Mouse (Mus musculus) spleen, postnatal 14 days (tissue): ENCODE measurements around the gene Sept10.
A peak's percentile ranks its signal among the peaks of the same experiment; 100 is the strongest.

Experiments used
- DNase-seq, 2 experiments: peaks; one replicate each; pipeline ENCODE4 v3.0.0; 2021 to 2022; ENCODE audit warnings: low spot score in 2 of 2

The Sept10 gene

DNA sequence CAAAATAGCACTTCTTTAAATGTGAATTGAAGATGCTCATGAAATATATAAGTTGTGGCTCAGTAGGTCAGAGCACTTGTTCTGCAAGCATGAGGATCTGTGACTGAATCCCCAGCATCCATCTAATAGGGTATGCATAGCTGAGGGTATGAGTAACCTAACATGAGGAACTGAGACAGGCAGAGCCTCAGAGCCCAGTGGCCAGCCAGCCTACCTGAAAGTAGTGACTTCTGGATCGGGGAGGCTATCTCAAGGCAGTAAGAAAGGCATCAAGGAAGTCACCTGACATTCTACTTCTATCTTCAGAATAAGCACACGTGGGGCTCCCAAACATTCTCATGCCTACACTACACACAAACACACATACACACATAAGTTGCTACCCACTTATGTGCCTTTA is 3.5 kb upstream of the Sept10 start:
- no peak for DNase-seq

DNA sequence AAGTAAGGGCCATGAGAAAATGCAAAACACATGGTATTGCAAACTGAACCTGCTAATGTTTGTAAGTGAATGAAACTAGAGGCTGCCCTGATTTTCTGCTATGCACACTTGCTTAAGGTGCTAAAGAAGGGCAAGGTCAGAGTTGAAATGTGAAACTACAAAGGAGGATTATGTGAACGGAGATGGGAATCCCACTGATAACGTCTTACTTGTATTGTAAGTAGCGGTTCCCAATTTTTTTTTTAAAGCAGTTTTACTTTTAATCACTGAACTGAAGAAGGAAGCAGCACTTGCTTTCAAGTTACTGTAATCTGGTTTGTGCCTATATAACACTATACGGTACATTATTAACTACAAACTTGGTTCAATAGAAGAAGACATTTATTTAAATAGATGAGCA is 2.2 kb upstream of the Sept10 start:
- DNase-seq: no peak

DNA sequence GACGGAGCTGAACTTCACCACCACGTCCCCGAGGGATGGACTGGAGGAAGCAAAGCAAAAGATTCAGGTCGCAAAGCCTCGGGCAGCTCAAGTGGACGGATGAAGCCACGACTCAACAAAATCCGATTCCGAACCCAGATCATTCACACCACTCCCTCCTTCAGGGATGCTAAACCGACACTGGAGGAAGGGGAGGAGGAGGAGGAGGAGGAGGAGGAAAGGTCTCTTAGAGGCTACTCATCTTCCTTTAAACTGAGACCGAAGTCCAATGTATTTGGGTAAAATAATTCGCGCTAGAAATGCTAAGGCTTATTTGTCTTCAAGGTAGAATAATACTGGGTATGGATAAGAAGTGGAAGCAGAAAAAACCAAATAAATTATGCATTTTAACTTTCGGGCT is 1.7 kb upstream of the Sept10 start:
- DNase-seq: no peak

DNA sequence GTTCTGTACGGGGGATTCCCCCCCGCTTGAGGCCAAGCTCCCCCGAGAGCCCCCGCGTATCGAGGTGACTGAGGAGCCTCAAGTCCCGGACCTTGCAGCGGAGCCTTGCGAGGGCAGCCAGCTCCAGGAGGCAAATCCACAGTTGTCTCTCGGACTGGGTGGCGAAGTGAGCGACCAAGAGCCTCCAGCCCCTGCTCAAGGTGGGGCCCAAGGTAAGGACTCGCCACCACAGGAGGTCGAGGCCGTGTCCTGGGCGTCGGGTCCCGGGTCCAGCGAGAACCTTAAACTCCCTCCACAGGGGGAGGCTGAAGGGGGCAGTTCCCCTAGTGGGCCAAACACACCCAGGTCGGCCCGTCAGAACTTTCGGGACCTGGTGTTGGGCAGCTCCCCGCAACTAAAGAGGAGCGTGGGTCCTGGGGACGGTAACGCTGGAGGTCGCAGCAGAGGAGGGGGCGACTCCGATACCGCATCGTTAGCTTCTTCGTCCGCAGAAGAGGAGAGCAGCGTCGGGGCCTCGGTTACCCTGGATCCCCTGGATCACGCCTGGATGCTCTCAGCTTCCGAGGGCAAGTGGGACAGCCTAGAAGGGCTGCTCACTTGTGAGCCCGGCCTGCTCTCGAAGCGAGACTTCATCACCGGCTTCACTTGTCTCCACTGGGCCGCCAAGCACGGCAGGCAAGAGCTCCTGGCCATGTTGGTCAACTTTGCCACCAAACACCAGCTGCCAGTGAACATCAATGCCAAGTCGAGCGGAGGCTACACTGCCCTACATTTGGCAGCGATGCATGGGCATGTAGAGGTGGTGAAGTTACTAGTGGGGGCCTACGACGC is 839 bp upstream of the Sept10 start:
- peak in 1 of 2 experiments; percentile 25 for DNase-seq

DNA sequence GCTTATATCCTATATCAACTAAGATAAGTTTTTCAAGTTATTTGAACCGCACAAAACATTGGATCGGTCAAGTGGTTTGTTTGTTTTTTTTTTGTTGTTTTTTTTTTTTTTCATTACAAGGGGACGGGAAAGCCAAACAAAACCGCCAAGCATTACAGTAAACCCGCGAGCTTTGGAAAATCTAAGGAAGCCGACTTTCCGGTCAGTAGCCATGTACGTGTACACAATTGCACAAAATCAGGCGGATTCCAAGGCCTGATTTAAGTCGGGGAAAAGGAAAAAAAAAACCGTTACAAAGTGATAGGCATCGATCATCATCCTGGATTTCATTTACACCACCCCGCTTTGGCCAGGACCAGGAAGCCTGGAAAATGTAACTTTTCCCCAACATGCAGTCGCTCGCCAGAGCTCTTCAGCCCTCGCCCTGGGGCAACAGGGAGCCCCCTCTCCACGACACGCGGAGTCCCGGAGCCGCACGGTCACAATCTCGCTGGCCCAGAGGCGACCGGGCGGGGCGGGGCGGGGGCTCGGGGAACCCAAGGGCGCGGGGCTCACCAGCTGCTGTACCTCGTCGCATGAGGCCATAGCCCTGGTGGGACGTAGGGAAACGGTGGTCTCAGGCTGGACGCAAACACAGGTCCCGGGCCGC is 699 bp downstream of the Sept10 start:
- no peak for DNase-seq

DNA sequence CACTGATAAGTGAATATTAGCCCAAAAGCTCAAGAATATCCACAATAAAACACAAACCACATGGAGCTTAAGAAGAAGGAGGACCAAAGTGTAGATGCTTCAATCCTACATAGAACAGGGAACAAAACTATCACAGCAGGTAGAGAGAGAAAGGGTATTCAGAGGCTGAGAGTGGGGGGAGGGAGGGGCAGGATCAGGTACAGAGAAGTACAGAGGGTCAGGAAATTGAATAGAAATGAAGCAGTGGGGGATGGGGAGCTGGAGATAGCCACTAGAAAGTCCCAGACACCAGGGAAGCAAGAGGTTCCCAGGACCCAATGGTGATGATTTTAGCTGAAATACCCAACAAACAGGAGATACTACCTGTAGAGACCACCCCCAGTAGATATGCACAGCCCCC is 21.6 kb downstream of the Sept10 start:
- DNase-seq: no peak

DNA sequence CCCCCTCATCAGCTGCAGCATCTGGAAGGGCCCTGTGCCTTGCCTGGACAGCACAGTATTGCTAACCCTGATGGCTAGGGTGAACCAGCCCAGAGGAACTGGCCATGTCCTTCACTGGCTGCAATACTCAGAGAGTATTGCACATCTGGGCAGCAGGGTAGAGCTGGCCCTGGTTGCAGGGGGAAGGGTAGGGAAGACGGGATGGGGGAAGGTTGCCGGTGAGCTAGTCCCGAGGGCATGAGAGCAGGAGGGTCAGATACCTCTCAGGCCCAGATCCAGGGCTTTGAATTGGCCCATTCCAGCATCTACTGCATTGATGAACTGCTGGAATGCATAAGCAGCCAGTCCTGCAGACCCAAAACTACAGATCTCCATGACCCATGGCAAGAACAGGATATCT is 24.9 kb downstream of the Sept10 start:
- DNase-seq: no peak

DNA sequence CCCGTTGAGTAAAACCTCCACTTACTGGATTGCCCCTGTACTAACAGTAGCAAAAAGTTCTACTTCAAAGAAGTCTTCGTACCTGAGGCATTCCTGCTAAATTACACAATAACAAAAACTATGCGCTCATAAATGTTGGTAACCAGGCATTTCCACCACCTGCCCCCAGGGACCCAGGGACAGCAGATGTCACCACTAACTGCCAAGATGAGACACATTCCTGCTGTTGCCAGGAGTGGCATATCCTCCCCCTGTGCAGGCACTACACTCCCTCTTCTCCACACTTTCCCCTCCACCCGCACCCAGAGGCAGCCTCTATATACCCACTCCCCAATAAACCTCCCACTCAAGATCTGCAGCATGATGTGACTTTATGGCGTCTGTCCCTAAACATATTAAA is 26.8 kb downstream of the Sept10 start:
- DNase-seq: no peak

DNA sequence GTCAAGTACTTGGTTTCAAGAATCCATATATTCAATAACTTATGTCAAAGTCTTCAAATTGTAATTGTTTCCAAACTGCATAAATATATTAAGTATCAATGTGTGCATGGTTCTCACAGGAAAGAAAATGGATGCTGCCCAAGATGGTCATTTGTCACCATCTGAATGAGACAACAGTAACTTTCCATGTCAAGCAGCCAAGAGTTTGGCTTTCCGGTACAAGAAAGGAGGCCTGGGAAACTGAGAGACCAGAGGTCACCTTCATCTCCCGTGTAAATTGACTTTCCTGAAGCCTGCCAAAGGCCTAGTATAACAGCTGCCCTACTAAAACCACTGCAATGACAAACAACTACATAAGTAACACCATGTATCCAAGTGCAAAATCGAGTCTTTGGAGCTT is 39.3 kb downstream of the Sept10 start:
- no peak for DNase-seq

DNA sequence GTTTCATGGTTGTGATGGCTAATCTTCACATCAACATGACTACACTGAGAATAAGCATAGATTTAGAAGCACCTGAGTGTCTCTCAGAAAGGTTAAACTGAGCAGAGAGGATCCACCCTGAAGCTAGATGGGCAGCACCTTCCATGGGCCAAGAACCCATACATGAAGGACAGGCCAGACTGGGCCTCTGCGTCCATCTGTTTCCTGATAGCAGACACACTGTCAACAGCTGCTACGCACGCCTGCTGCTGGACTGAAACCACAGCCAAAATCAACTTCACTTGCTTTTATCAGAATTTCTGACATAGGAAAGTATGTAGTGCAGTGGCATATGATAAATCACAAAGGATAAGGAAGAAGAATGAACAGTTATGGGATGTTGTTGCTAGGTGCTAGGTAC is 42.0 kb downstream of the Sept10 start:
- no peak for DNase-seq

DNA sequence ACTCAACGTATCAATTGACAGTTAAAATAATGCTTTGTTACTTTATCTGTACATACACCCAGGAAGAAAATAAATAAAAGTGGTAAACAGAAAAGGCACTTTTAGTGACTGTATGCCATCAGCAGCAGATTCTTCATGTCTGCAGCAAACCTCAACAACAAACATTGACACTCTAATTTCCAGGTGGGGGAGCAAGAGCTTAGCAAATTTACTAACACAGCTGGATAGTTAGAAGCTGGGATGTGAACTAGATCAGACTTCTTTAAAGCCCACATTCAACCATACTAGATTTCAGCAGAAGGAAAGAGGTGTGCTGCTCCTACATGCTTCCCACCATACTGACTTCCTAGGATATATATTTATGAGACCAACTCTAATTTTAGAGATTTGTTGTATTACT is 49.1 kb downstream of the Sept10 start:
- no peak for DNase-seq

DNA sequence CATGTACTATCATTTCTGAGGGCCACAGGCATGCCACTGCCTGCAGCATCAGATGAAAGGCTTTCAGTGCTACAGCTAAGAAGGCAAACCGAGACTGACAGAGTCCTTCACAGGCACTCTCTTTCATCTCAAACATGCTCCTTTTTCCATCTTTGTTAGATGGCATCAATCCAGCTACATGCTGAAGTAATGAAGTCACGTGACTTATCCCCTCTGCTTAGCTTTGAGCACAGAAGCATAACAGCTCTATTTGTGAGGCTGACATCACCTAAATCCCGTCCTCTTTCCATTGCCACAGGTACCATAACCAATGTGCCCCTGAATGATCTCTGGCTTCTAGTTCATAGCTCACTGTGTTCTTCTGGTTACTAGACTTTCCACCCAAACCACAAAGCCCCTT is 50.6 kb downstream of the Sept10 start:
- DNase-seq: no peak

DNA sequence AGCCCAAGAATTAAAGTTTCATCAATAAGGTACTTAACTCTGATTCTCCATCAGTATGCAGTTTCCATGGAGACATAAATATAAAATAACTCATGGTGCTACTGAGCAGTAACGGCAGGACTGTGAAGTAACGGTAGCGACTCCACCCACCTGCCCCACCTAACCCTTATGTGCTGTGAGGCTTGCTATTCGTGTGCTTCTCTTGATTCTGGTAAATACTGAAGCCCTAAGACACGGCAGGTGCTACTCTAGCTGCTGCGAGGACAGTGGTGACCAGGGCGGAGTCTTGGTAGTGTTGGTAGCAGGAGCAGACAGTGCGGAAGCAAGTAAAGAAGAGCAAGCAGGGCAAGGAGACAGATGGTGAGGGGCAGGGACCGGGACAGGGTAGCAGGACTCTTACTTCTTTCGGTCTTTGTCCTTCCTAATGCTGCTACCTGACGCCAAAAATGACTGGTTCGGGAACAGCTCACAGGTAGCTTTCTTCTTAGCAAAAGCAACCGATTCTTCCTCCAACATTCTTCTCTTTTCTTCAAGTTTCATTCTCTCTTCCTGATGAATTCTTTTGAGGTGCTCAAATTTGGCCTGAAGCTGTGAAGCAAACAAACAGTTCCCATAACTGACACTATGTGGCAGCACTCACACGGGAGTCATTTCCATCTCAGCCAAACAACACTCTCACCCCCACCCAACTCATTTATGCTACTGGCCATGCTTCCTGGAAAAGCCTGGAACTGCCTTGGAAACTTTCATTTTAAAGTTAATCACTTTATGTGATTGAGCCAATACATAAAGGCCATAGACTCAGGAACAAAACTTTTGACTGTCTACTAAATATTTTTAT is 55.3 kb downstream of the Sept10 start:
- peak in 1 of 2 experiments; percentile 11 for DNase-seq

DNA sequence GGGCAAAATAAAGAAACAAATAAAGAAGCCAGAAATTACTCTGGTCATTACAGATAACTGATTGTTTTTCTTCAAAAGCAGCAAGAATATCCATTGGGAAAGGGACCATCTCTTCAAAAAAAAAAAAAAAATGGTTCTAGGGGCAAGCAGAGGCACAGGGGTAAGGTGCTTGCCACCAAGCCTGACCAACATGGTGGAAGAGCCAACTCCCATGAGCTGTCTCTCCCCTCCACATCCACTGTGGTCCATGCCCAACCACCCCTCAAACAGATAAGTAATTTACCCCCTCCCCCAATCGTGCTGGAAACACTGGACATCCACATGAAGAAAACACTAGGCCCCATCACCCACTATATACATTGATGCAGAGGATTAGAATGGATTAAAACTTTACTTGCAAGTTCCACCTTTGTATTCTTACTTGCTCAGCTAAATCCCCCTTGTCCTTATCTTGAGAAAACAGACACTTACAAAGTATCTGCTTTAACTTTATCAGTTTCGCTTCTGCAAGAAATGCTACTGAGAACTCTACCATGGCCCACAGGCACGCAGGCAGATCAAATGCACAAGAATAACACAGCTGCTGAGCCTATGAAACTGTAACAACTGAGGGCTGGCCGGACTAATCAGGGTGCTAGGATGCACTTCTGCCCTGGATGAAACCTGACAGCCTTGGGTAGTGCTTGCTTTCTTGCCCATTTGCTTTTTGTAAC is 59.3 kb downstream of the Sept10 start:
- DNase-seq: no peak

DNA sequence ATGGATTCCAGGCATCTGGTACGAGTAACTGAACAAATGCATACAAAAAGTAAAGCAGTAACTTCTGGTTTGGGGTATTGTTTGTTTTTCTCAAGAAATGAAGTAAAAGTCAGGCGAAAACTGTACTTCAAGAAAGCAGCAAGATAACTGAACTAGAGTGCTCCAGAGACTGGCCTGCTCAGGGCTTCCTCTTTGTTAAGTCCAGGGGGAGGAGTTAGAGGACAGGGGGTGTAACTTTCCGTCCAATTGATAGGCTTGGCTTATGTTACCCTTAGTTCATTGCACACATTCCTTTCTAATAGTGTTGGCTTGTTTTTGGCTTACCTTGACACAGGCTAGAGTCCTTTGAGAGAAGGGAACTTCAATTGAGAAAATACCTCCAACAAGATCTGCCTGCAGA is 63.0 kb downstream of the Sept10 start:
- DNase-seq: no peak

DNA sequence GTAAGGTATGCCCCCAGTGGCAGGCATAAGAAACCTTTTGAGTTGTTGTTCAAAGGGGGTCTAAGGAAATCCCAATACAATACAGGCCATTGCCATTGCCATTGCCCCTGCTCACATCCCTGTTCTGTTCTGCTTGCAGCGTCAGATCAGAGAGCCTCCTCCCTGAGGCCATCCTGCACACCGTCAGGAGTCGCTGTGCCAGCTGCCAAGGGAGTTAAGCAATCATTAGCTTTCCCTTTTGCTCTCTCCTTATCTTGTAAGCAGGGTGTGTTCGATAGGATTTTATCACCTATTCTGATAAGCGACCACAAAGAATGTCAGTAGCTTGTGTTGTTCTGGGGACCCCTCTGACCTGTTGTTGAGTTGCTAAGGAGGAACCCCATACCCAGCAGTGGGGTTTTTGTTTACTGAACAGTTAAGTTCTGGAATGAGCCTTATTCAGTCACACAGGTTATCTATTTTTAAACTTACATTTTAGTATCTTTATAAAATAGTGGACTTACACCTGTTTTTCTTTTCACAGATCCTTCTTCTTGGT is 69.0 kb downstream of the Sept10 start:
- DNase-seq: no peak

DNA sequence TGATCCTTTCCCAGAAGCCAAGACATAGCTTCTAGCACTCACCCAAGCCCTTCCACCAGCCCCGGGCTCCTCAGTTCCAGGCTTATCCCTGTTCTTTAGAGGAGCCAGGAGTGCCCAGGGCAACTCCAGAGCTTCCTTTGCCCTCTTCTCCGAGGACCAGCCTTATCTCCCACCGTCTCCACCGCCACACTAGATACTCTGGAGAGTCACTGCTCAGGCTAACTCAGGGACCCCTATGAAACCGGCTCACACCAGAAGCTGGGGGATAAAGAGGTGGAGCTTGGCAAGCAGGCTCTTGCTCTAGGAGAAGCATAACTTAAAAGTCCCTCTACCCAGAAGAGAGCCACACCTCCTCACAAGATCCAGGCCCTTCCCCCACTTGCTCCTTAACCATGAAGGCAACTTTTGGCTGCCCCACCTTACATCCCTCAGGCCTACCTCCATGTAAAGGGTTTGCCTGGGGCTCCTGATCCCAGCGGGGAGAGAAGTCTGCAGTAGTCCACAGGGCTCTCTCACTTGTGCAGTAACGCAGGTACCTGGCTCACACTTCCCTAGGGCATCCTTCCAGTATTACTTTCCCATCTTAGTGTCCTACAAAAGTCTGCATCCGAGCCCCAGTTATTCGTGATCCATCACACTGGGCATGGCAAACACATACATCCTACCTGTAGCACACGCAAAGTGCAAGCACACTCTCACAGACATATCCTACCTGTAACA is 70.5 kb downstream of the Sept10 start:
- no peak for DNase-seq

DNA sequence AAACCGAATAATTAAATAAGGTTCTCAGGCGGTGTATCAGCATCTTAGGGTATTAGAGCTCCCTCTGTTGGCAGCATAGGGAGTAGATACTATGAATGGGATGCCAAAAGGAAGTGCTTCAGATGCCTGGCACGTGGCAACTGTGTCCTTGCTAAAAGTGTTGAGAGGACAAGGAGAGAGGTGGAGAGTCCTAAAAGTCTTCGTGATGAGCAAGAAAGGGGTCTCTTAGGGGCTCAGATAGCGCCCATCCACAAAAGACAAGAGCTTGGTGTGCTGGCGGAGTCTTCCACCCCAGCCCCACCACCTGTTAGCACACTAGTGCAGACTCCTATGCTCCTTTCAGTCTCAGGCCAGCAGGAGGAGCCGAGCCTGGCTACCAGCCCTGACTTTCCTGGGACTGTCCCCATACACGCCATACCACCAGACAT is 71.7 kb downstream of the Sept10 start:
- DNase-seq: no peak

DNA sequence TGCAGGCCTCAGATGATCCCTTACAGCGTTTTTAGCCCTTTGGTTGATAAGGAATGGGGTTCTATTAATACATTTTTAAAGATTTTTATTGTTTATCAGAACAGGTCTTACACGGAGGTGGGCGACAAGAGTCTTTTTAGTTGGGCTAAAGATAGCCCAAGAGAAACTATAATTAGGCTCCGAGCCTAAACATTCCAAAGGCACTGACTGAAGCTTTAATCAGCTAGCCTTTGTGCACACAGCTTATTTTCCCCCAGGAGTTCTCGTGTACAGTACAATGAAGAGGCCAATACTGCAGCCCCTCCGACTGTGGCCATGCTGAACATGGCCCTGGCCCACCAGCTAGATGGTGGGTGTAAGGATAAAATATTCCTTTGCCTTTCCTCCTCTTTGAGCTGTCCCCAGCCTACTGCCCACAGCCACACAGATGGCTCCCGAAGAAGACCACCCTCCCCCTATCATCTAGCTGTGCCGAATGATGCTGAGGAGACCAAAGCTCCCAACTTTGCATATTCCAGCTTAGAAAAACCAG is 88.1 kb downstream of the Sept10 start:
- DNase-seq: no peak

DNA sequence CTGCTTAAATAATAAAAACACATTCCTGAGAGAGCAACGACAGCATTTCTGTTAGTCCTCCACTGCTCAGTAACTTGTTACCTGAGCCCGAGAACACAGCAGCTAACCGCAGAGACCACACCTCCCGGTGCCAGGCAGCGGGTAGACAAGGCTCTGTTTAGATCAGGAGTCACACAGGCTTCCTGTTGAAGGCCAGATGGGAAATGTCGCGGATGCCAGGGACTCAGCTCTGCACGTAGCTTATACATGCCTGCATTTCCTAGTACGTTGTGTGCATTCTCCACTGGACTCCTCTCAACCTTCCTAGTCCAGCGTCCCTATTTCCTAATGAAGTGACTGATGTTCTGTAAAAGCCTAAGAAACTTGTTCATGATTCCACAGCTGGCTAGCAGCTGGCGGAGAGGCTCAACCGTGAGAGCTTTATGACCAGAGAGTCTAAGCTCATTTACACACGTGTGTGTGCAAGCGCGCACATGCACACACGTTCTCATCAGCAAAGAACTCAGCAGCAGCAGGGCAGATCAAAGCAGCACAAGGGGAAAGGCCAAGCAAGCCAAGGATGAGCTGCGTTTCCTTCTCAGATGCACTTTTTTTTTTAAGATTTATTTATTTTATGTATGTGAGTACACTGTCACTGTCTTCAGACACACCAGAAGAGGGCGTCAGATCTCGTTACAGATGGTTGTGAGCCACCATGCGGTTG is 89.6 kb downstream of the Sept10 start:
- DNase-seq: no peak
